Mouse (Mus musculus) stomach, embryonic 14.5 days (tissue): ENCODE data around the gene BC016579. TPM values are rescaled to one million over a fixed set of nuclear protein-coding genes. Genes with fewer than 3 reads are reported as not detected.

ENCODE experiments used
- polyA plus RNA-seq: library from polyadenylated mRNA; unstranded; fragments of >200 nt; fragmentation: Nextera tagmentation; extraction: Ambion mirVana; gene quantifications from 2 replicates; pipeline ENCODE4 v1.2.1, GENCODE M21; 2014

BC016579 gene
- polyA plus RNA-seq, 1 experiment from 2014 or later, result 1.8 TPM

Other genes starting within 250 kb of the BC016579 start
- gene Cd200, start 245.0 kb downstream of the BC016579 start, polyA plus RNA-seq, result 44.9 and 49.5 TPM in 2 replicates
- 0.33 and 0.78 TPM in 2 replicates for gene Gm609, start 161.1 kb downstream of the BC016579 start, polyA plus RNA-seq
- gene Gm17783, start 122.0 kb downstream of the BC016579 start, polyA plus RNA-seq, result 0.56 and 0.93 TPM in 2 replicates
- not detected in 2 replicates for gene Slc9c1, start 118.8 kb downstream of the BC016579 start, polyA plus RNA-seq
- 0.07 and 0.18 TPM in 2 replicates for gene Gcsam, start 43.7 kb downstream of the BC016579 start, polyA plus RNA-seq
- 0.21 TPM in 1 of 2 replicates, not detected in the other for gene Tmprss7, start 39.6 kb upstream of the BC016579 start, polyA plus RNA-seq
- 36.7 and 37.4 TPM in 2 replicates for gene Tagln3, start 70.5 kb upstream of the BC016579 start, polyA plus RNA-seq
- gene Abhd10, start 88.9 kb upstream of the BC016579 start, polyA plus RNA-seq, result 35.6 and 35.7 TPM in 2 replicates